Mouse (Mus musculus): ENCODE results near the gene Eno4.
A peak's percentile ranks its signal among the peaks of the same experiment; 100 is the strongest.

The Eno4 gene

GRCm38 (mm10) chr19:58974126-58974525 is 30.9 kb downstream of the Eno4 start:
- no peak for DNase-seq (ENCODE audit: low spot score in 2 of 2)

- DNase-seq (ENCODE audit: low spot score in 2 of 2): no peak
Measured at GRCm38 (mm10) chr19:58975216-58975863, 32.1 kb downstream of the Eno4 start.

GRCm38 (mm10) chr19:58978401-58979171 is 35.4 kb downstream of the Eno4 start:
- DNase-seq (ENCODE audit: low spot score in 2 of 2): peak; percentile 20 to 28

GRCm38 (mm10) chr19:58979436-58980055 is 36.3 kb downstream of the Eno4 start:
- peak in 1 of 2 experiments; percentile 12 for DNase-seq (ENCODE audit: low spot score in 2 of 2)

- DNase-seq (ENCODE audit: low spot score in 2 of 2): no peak
Measured at GRCm38 (mm10) chr19:58980056-58980440, 36.8 kb downstream of the Eno4 start.

- no peak for DNase-seq (ENCODE audit: low spot score in 2 of 2)
Measured at GRCm38 (mm10) chr19:58981571-58981970, 38.3 kb downstream of the Eno4 start.

- DNase-seq (ENCODE audit: low spot score in 2 of 2): no peak
Measured at GRCm38 (mm10) chr19:59002827-59003226, 59.6 kb downstream of the Eno4 start.

- no peak for DNase-seq (ENCODE audit: low spot score in 2 of 2)
Measured at GRCm38 (mm10) chr19:59006577-59007340, 63.5 kb downstream of the Eno4 start.

GRCm38 (mm10) chr19:59010802-59011201 is 67.6 kb downstream of the Eno4 start:
- DNase-seq (ENCODE audit: low spot score in 2 of 2): no peak
